Mouse (Mus musculus) ovary, postnatal 36 days (tissue): ENCODE measurements around the gene Hmgb1.

ENCODE experiments used
- DNase-seq: peaks from one replicate; pipeline ENCODE4 v3.0.0; 2022; ENCODE audit warnings: low spot score, mixed read lengths

The Hmgb1 gene

GRCm38 (mm10) chr5:149020059-149020680 is 164.1 kb downstream of the Hmgb1 start:
- no peak for DNase-seq

DNA sequence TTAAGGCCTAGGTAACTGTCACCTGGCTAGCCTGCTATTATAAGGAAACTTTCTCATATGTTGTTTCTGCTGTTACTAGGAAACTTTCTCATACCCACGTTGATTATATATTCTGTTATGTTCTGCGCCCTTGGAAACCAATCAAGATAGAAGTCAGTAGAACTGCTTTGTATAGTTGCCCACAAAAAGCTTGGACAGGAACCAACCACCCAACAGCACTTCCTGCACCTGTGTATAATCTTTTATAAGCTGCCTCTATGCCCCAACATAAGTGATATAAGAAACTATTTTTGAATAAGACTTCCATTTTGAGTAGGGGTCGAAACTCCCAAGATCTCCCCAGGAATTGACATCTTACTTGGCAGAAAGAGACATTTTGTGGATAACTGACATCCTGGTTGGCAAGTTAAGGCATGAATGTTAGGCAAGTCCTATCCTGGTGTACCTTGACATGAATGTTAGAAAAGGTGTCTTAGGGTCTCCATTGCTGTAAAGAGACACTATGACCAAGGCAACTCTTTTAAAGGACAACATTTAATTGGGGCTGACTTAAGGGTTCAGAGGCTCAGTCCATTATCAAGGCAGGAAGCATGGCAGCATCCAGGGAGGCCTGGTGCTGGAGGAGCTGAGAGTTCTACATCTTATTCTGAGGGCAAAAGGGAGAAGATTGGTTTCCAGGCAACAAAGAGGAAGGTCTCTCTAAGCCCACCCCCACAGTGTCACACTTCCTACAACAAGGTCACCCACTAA is 166.4 kb downstream of the Hmgb1 start:
- DNase-seq = no peak

DNA sequence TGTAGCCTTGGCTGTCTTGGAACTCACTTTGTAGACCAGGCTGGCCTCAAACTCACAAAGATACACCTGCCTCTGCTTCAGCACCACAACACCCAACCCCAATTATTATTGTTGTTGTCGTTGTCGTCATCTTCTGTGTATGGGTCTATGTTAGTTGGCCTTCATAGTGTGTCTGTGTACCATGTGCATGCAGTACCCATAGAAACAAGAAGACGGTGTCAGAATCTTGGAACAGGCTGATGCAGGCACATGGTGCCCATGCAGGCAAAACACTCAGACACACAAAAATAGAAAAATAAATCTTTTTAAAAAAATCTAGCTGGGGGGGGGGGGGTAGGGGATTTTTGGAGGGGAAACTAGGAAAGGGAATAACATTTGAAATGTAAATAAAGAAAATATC is 167.1 kb downstream of the Hmgb1 start:
- DNase-seq = no peak

DNA sequence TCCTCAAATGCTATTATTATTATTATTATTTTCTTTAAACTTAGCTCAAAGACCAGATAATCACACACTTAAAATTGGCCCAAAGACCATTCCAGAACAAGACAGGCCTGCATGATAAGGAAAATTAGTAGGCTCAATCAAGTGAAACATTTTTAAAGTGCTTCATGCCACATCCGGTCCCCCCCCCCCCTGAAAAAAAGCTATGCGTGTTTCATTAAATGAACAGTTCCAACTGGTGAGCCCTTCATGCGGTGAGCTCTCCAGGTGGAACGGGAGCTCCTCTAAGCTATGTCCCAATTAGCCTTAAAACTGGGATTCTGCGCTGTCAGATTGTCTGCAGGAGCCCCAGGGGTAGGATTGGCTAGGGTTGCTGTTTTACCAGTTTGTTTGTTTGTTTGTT is 168.0 kb downstream of the Hmgb1 start:
- no peak for DNase-seq

- DNase-seq = no peak
Measured at GRCm38 (mm10) chr5:149015335-149016201, 168.7 kb downstream of the Hmgb1 start.

DNA sequence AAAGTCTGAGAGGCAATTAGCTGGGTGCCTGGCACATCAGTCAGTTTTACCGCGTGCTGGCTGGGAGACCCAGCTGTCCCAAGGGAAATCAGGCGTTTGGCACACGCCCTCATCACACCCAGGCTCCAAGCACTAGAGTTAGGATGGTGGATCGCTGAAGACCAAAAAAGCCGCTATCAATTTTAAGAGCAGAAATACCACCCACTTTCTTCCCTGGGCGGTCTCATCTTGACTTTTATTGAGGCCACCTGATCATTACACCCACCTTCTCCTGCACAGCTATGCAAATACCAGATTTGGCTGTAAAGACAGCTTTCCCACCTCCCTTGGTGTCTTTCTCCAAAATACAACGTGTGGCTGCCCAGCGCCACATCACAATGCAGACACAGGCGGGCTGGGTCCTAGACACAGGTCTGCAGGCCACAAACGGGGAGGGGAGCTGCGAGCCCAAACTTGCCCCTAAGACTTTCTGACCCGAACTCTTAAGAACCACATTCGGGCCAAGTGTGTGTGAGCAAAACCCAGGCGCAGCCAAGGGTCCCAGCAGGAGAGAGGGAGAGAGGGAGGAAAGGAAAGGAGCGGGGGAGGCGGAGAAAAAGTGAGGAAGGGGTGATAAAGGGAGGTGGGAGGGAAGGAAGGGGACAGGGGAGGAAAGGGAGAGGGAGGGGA is 169.6 kb downstream of the Hmgb1 start:
- no peak for DNase-seq

DNA sequence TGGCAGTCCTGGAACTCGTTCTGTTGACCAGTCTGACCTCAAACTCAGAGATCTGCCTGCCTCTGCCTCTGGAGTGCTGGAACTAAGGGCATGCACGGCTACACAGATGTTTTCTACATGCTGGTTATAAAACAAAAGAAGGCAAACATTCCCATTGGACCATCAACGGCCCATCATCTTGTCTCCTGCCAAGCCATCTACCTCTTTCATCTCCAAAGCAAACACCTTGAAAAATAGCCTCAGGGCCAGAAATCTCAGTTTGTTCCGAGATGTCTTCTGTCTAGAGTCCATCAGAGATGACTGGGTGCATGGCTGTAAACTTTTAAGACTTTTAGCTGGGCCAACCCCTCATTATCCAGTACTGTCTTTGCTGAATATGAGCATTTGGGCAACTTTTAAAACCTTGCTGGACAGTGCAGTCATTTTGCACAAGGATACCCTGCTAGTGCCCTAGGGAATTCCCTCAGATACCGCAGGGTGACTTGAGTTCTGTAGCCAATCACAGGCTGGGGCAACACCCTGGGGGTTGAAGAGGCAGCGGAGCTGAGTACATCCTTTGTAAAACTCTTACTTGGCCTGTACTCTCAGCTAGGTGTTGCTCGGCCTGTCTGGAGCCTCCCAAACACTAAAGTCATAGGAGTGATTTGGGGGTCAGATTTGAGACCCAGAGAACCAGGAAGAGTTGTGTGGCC is 170.3 kb downstream of the Hmgb1 start:
- no peak for DNase-seq

DNA sequence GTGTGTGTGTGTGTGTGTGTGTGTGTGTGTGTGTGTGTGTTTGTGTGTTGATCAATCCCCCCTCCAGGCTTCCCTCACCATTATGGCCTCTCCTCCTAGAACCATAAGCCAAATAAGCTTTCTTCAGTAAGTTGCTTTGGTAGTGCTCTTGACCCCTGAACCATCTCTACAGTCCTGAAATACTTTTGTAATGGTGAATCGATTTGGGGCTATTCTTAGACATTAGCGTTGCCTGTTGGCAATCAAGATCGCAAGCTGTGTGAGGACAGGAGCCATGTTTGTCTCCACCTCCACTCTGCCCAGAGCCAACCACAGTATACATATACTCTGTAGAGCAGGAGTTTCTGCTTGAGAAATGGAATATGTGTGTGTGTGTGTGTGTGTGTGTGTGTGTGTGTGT is 175.2 kb downstream of the Hmgb1 start:
- no peak for DNase-seq

DNA sequence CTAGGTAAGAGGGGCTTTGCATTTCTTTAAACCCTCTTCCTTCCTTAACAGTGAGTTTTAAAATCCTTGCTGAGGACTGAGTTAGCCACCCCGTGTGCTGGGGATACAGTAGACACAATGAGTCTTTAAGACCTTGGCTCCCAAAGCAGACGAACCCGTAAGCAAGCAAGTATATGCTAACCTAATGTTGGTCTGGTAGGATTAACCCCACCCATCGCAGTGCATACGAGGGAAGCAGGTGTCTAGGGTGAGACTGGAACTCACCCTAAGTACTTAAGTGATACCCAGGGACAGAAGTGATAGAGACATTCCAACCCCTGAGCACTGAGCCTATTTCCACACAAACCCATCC is 177.0 kb downstream of the Hmgb1 start:
- no peak for DNase-seq

DNA sequence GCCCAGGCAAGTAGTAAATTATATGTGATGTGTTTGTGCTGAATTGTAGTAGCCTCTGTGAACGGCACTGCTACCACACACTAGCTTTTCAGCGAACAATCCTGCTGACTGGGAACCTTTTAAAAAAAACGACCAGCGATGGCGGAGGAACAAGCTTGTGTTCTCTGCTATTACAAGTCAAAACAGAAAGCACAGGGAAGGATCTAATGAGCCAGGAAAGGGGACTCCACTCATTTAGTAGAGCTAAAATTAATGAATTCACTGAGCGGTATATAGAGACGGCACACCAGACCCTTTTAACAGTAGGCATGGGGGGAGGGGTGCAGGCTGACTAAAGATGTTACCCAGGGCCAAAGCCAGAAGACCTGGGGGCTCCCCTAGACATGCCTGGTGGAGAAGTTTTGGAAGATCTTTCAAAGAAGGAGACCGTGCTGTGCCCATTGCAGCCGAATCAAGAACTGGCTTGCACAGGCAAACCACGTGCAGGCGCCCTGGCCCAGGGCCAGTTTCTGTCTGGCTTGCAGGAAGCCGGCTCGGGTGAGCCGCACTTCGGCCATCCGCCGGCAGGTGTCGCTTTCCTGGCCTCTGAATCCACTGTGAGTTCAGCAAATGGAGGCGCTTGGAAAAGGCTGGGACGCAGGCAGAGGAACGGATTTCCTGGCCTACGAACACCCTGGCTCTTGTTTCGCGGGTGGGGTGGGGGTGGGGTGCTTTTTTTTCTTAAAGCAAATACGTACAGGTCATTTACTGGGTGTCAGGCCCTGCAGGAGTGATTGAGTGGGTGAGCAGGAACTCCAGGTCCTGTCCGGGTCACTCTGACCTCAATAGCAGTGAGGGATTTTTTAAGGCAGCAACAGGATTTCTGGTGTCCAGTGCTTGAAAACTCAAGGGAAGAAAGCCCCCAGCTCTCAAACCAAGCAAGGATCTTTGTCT is 177.7 kb downstream of the Hmgb1 start:
- peak; percentile 100 for DNase-seq

GRCm38 (mm10) chr5:149005701-149006361 is 178.5 kb downstream of the Hmgb1 start:
- no peak for DNase-seq

- DNase-seq = no peak
Measured at GRCm38 (mm10) chr5:149005083-149005482, 179.2 kb downstream of the Hmgb1 start.

DNA sequence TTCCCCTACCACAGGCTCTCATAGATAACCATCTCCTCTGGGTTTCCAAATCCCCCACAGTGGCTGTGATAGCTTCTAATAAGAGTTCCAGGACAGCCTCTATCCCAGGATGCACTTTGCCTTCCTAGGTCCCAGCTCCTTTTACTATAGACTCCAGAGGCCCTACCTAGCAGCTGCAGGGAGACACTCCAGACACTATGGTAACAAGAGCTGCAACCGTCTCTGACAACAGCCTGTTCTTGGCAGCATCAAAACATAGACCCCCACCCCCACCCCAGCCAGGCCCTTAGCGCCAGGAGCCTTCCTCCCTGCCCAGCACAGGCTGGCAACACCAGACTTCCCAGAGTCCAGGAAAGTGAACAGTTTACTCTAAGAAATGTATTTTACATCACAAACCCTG is 181.2 kb downstream of the Hmgb1 start:
- no peak for DNase-seq

GRCm38 (mm10) chr5:149002803-149003115 is 181.5 kb downstream of the Hmgb1 start:
- no peak for DNase-seq

DNA sequence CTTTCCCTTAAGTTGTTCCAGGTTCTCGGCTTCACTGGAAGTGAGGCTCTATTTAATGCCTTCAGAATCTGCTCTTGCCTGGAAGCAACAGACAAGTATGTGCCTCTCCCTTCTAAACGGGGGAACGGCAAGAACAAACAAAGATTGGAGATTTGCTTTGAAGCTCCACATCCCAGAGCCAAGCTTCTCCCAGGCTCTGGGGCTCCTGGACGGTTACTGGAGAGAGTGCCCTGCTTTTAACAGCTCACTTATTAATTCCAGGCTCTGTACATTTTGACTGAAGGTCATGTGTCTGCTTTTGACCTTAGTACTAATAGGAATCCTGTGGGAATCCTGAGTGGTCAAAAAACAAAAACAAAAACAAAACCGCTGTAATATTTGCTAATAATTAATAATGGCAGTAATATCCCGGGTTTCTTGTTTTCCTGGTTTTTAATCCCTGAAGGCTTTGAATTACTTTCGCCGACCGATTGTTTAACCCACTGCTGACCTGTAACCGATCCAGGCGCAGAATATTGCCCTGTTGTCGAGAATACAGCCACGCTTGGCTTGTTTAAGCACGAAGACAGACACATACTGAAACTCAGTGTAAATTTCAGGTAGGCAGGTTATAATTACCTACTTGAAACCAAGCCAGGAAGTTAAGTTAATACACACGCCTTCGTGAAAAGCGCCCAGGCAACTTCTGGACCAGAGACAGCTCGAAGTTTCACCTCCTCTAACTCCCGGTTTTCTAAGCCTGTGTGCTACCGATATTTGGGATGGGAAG is 182.1 kb downstream of the Hmgb1 start:
- DNase-seq = no peak

DNA sequence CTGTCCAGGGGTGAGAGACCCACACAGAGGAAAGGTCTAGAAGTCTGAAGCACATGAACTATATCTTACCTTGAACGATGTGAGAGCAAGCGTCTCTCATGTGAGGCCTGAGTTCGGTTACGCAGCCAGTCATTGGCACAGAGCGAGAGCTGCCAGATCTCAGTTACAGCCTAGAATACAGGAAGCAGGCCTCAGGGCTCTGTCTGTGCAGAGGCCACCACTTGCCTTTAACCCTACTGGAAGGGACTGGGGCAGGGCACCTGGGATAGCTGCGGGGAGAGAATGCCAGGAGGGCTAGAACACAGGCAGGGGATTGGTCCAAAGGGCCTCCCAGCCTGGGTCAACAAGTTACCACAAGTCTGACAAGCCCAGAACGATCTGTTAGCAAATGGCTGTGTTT is 184.5 kb downstream of the Hmgb1 start:
- no peak for DNase-seq

DNA sequence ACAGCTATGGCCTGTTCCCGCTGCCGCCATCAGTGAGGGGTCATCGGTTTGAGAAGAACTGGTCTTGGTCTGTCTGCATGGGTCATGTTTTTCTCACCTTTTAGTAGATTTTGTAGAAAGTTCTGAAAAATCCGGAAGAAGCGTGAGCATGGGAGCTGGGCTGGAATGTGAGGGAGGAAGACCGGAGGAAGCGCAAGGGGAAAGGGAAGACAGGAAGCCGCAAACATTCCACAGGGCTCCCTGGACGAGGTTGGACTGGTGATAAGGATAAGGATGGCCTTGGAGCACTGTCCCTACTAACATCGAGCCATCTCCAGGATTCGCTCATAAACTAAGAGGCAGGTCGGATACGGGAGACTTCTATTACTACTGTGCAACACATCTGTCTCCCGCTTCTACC is 185.8 kb downstream of the Hmgb1 start:
- DNase-seq = peak; percentile 28

GRCm38 (mm10) chr5:148996709-148997037 is 187.6 kb downstream of the Hmgb1 start:
- no peak for DNase-seq
